Mouse (Mus musculus): ENCODE results near the gene Adam19.

- no peak for TF ChIP-seq POLR2A (IDR thresholded peaks at IDR 0.05; ENCODE audit: control insufficient read depth, low read depth, low read length)
- TF ChIP-seq CTCF (IDR thresholded peaks at IDR 0.05; ENCODE audit: control insufficient read depth, insufficient read depth, insufficient replicate concordance, low read depth, low read length): no peak
Observed at GRCm38 (mm10) chr11:46110156-46110944, 54.6 kb downstream of the Adam19 start.
